Mouse (Mus musculus) adrenal gland, postnatal 14 days (tissue): ENCODE measurements at regions not wholly inside any gene's neighbourhood (a gene's known extent, or its start where the extent isn't known, plus 50 kb on each side); places are given as distances from the start of the nearest gene placed in this dataset.

Experiments
- DNase-seq: peaks from one replicate; pipeline ENCODE4 v3.0.0; 2021; ENCODE audit warnings: mixed read lengths

DNA sequence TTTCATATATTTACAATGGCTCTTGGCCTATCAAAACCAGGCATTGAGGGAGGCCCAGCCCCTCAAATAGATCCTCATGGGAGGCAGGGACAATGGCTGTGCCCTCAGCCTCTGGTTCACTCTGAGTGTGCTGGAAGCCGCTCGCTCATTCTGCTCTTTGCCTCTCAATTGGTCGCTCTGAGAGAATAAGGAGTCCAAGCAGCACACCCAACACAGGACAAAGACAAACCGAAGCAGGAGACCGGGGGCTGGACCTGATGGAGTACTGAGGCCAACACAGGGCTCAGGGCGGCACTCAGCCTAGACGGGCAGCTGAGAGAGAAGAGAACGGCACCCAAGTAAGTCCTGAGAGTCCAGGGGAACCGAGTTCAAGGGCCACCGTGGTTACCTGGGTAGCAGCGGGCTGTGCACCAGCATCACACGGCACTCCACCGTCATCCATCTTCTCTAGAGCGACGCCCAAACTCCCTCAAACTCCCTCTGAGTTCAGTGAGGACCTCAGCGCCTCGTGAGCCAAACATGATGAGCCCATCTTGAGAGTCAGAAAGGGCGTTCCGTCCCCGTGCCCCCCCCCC lies 145.8 kb downstream of the Setd4 start:
- DNase-seq, result no peak

GRCm38 (mm10) chr16:93456706-93457425 lies 147.0 kb downstream of the Setd4 start:
- no peak for DNase-seq

- peak; percentile 89 for DNase-seq
Observed at GRCm38 (mm10) chr16:93454080-93454997, 149.5 kb downstream of the Setd4 start.

GRCm38 (mm10) chr16:93453056-93453455 lies 150.8 kb downstream of the Setd4 start:
- no peak for DNase-seq

- no peak for DNase-seq
Observed at GRCm38 (mm10) chr16:93450896-93451295, 153.0 kb downstream of the Setd4 start.

- DNase-seq, result no peak
Observed at GRCm38 (mm10) chr16:93449925-93450324, 153.9 kb downstream of the Setd4 start.

DNA sequence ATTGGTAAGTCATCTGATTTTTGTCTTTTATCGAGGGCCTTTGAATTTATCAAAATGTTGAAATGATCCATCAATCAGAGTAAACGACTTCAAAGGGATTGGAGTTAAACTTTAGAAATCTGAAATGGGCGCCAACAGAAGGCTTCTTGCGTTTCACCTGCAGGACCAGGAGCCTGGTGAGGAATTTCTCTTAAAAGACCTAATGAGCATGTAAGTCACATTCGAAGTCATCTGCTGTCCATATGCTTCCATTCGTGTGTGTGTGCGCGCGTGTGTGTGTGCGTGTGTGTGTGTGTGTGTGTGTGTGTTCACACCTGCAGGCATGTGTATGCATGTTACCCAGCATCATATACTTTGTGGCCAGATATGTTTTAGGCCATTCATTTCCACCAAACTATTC lies 155.7 kb downstream of the Setd4 start:
- no peak for DNase-seq

DNA sequence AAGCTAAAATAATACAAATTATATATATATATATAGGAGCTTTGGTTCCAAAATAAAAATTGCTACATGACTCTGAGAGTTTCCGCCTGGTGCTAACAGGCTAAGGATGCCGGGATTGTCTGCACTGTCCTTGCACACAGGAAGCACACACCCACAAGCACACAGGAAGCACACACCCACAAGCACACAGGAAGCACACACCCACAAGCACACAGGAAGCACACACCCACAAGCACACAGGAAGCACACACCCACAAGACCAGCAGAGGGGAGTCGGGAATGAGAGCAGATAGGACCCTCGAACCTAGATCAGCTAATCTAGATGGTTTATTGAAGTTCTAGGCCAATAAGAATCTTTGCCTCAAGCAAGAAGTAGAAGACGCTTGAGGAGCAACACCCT lies 156.9 kb downstream of the Setd4 start:
- DNase-seq, result no peak

DNA sequence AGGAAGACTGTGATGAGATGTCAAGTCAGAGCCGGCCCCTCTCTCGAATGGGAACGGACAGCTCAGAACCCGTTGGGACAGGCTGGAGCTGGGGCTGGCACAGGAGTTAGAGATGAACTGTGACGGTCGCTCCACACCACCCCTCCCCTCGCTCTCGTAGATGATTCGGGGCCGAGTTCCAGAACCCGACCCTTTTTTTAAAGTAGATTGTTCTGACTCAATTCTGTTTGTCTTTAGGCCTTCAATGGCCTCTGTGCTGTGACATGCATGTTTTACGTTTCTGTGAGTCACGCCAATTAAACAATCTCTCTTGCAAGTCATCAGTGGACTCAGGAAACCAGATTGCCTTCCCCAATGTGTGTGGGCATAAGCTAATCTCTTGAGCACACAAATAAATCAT lies 157.7 kb downstream of the Setd4 start:
- DNase-seq, result no peak

DNA sequence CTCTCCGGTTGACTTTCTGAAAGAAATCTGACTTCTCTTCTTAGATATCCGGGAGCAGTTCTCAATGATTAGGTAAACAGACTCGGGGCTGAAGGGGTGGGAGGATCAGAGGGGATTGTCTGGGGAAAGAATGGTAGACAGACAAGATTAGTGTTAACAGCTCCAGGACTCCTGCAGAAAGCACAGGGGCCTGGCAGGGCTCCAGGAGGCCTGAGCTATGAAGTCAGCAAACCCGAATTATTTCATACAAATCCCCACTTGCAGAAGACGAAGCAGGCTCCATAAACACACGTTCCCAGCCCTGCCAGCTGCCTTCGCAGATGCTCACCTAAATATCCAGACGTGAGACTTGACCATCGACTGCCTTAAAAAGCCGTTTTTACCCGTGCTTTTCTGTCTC lies 161.0 kb downstream of the Setd4 start:
- DNase-seq, result peak; percentile 28

DNA sequence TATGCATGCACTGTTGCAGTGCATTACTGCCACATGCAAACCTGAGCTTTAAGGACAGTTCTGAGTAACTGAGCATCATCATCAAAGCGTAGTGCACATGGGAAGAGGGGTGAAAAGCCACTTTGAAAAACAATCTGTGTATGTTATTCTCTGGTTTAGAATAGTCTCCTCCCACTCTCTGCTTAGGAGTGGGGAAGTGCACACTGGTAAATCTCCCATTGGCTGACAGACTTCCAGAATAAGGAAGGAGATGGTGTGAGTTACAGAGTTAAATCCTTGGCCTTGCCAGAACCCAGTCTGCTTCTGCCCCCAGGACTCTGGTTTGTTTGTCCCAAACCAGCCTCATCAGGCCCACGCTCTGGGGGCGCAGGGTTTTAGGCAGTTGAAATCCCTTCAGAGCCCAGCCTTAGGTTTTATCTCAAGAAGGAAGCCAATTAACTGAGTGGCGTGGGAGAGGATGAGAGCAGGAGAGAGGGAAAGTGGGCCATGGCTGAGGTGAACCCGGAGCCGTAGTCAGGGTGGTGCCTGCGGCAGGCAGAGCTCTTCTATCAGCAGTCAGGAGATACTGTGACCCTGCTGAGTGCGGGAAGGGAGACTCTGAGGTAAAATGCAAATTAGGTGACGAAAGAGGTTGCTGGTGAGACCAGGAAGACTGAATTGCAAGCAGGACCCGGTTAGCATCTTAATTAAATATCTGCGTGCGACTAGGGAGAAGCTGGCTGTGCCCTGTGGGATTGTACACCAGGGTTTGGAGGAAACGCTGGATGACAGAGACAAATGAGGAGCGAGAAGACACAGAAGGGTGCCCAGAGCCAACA lies 166.0 kb downstream of the Setd4 start:
- DNase-seq, result no peak

GRCm38 (mm10) chr16:93436732-93437131 lies 167.1 kb downstream of the Setd4 start:
- no peak for DNase-seq

- DNase-seq, result no peak
Observed at GRCm38 (mm10) chr16:93431316-93431715, 172.5 kb downstream of the Setd4 start.

DNA sequence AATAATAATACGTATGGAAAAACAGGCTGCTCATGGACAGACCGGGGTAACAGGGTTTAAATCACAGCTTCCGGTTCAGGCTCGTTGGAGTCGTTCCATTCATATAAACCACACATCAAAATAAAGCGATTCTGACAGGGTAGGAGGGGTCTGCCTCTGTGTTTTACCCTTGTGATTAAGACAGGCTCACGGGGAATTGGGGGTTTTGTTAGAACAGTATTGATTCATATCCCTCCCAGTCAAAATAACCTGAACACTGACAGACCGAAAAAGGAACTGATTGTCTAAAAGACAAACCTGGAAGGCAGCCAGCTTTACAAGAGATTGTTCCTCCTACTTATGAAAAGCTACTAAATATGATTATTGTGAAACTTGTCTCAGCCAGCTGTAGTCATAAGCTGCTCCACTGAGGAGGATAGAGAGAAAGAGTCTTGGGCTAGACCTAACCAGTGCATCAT lies 174.5 kb downstream of the Setd4 start:
- no peak for DNase-seq

- DNase-seq, result no peak
Observed at GRCm38 (mm10) chr16:93427264-93427663, 176.6 kb downstream of the Setd4 start.

- no peak for DNase-seq
Observed at GRCm38 (mm10) chr16:93425731-93426130, 178.1 kb downstream of the Setd4 start.

- DNase-seq, result no peak
Observed at GRCm38 (mm10) chr16:93423174-93423573, 180.7 kb downstream of the Setd4 start.

DNA sequence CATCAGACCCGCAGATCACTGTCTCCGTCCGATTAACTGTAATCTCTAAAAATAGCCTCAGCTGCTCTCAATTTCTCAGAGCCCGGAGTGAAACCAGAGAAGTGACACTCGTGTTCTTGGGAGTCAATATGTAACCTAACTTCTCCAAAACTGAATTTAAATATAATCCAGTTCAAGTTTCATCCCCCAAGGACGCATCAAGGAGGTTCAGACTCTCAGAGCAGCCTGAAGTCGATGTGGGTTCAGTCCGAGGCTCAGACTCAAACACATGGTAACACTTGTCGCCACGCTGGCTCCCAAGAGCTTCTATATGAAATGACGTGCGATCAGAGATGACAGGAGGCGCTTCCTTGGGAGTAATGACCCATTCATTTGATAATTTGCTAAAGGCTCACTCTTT lies 181.6 kb downstream of the Setd4 start:
- no peak for DNase-seq

DNA sequence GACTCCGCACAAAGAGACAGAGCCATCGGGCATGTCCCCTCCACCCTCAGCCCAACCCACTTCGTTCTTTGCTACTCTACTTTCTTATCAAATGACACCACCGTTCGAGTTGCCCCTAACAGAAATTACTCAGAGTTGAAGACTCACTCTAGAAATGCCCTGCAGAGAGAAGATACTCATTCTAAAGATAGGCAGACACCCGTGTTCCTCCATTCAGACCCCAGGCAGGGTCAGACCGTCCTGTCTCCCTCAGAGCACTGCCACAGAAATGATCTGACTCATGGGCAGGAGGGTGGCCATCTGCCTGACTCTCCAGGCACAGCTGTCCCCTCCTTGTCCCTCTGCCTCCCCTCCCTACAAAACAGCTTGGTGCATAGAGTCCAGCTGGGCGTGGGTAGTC lies 185.6 kb downstream of the Setd4 start:
- DNase-seq, result no peak

DNA sequence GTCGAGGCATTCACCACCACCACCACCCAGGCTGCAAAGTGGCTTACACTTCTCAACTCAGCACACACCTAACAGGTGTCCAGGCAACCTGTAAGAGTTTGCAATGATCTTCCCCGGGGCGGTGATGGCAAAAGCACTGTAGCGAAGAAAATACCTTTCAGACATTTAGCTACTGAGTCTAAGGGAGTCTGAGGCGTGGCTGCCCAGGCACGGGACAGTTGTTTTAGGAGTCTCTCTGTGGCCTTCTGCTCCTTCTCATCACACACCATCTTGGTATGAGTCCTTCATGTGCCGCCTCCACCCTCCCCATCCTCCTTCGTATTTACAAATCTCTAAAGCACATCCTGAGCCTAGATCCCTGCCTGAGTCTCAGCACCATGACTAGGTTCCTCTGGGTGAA lies 186.0 kb downstream of the Setd4 start:
- DNase-seq, result no peak

- DNase-seq, result no peak
Observed at GRCm38 (mm10) chr16:93392024-93392675, 211.7 kb downstream of the Setd4 start.
